Mouse (Mus musculus) midbrain, embryonic 16.5 days (tissue): ENCODE results near the gene Cacna1c. TPM values are rescaled to one million over a fixed set of nuclear protein-coding genes. Genes with fewer than 3 reads are reported as not detected.

Source experiments
- ATAC-seq: fragments of 200-750 bp; cut with Nextera tagmentation; 2 replicates; pipeline ENCODE4 v1.8.0; 2017; ENCODE audit warnings: moderate TSS enrichment
- H3K27ac ChIP-seq: fragments of 300-500 bp; sonication (generic); 2 replicates; pipeline ENCODE4 v1.5.1; 2014; ENCODE audit warnings: mild to moderate bottlenecking, low read length, mixed read lengths
- H3K27me3 ChIP-seq: fragments of 300-500 bp; sonication (generic); 2 replicates; pipeline ENCODE4 v1.6.1; 2014; ENCODE audit warnings: low read depth, low read length, mixed read lengths; ENCODE audit not compliant: control insufficient read depth, insufficient read depth
- H3K36me3 ChIP-seq: fragments of 300-500 bp; sonication (generic); 2 replicates; pipeline ENCODE4 v1.6.1; 2014; ENCODE audit warnings: mild to moderate bottlenecking, low read length, moderate library complexity, mixed read lengths; ENCODE audit not compliant: control insufficient read depth, insufficient read depth
- H3K4me1 ChIP-seq: fragments of 300-500 bp; sonication (generic); 2 replicates; pipeline ENCODE4 v1.6.1; 2014; ENCODE audit warnings: mild to moderate bottlenecking, low read length, mixed read lengths; ENCODE audit not compliant: control insufficient read depth, insufficient read depth
- H3K4me2 ChIP-seq: fragments of 300-500 bp; sonication (generic); 2 replicates; pipeline ENCODE4 v1.6.1; 2014; ENCODE audit warnings: mild to moderate bottlenecking, low read length, mixed read lengths
- H3K4me3 ChIP-seq: fragments of 300-500 bp; sonication (generic); 2 replicates; pipeline ENCODE4 v1.5.1; 2014; ENCODE audit warnings: low read depth, mild to moderate bottlenecking, low read length, moderate library complexity, mixed read lengths
- H3K9ac ChIP-seq: fragments of 300-500 bp; sonication (generic); 2 replicates; pipeline ENCODE4 v1.6.1; 2014; ENCODE audit warnings: low read depth, low read length, mixed read lengths
- H3K9me3 ChIP-seq: fragments of 300-500 bp; sonication (generic); replicated peaks from 2 replicates; pipeline ENCODE4 v1.6.1; 2014; ENCODE audit warnings: mild to moderate bottlenecking, low read length, mixed read lengths; ENCODE audit not compliant: control insufficient read depth, poor library complexity, severe bottlenecking
- WGBS: fragments of 180-500 bp; shearing (Covaris S2); extraction: QIAGEN DNeasy Blood & Tissue Kit; methylation state at CpG from one replicate; pipeline ENCODE4 v1.1.7; 2014; 5-methylcytosine and 5-hydroxymethylcytosine counted together
- polyA plus RNA-seq: library from polyadenylated mRNA; unstranded; fragments of >200 nt; fragmentation: Nextera tagmentation; extraction: Ambion mirVana; gene quantifications from 2 replicates; pipeline ENCODE4 v1.2.1, GENCODE M21; 2015

Cacna1c gene
- polyA plus RNA-seq, 1 experiment from 2014 or later = 8.1 TPM

GRCm38 (mm10) chr6:119199274-119199879, 3.2 kb upstream of the Cacna1c start:
- Histone ChIP-seq H3K9ac (no peak overlapping the region), H3K4me2 (no peak overlapping the region), H3K4me3 (no peak overlapping the region), H3K36me3 (peaks cover 11% of the 10 kb centered on the region), H3K4me1 (peaks cover 9% of the 10 kb centered on the region), H3K27ac (no peak overlapping the region), H3K27me3 (no peaks in the 10 kb centered on the region), H3K9me3 (no peaks in the 10 kb centered on the region)
- ATAC-seq = no peak
- 22% methylated on average over 8 of the region's 8 CpGs for WGBS

DNA sequence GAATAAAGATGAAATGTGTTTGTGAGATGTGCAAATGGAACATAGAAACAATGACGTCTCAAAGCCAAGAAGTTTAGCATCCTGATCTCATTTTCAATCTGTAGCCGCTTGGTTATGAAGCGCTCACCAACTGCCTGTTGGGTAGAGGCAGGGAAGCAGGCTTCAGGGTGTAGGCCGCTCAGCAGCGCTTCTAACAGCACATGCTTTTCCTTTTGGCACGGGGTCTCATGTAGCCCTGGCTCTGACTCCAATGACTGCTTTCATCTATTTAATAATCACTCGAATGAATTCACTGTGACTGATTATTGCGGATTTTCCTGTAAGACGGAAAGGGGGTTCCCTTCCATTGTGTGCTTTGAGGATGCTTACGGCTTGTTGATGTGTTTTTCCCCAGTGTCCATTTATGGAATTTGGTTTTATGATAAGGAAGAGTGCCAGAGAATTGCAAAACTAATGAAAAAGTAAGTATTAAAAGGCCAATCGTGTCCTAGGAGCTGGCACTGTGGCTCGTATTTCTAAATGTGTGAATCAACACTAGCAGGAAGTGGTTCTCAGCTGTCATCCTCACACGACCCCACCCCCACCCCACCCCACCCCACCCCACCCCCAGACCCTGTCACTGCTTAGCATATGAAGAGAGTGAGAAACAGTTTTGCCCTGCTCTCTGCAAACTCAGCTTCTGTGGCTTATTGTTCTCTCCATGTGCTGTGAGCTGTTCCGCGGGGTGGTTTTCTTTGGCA, 2.5 kb upstream of the Cacna1c start:
- Histone ChIP-seq H3K9ac (no peak overlapping the region), H3K4me2 (no peak overlapping the region), H3K4me3 (no peak overlapping the region), H3K36me3 (peaks cover 8% of the 10 kb centered on the region), H3K27me3 (no peaks in the 10 kb centered on the region), H3K4me1 (peaks cover 9% of the 10 kb centered on the region), H3K9me3 (no peaks in the 10 kb centered on the region), H3K27ac (no peak overlapping the region)
- WGBS = 24% methylated on average over 15 of the region's 15 CpGs
- ATAC-seq = no peak

DNA sequence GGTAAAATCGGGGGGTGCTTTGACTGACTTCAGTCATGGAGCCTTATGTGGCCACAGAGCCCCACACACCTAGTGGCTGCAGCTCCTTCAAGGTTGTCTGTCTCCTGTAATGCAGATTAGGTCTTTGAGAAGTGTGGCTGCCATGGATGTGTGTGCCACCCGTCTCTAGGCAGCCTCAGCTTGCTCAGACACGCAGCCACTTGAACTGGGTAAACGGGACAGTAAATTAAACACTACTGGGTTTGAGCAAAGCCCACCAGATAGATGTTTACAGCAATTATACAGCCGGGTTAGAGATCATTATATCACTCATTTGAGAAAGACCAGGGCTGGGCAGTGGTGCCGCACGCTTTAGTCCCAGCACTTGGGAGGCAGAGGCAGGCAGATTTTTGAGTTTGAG, 1.6 kb downstream of the Cacna1c start:
- Histone ChIP-seq H3K9ac (no peak overlapping the region), H3K4me3 (no peak overlapping the region), H3K27me3 (no peaks in the 10 kb centered on the region), H3K36me3 (no peaks in the 10 kb centered on the region; the same call in none of the 2 replicates), H3K27ac (no peak overlapping the region), H3K9me3 (no peaks in the 10 kb centered on the region), H3K4me1 (peaks cover 8% of the 10 kb centered on the region), H3K4me2 (no peak overlapping the region)
- WGBS = 91% methylated on average over 7 of the region's 7 CpGs
- no peak for ATAC-seq

- Histone ChIP-seq H3K36me3 (no peaks in the 10 kb centered on the region; the same call in none of the 2 replicates), H3K4me3 (no peak overlapping the region), H3K27ac (no peak overlapping the region), H3K4me2 (no peak overlapping the region), H3K27me3 (no peaks in the 10 kb centered on the region), H3K9me3 (no peaks in the 10 kb centered on the region), H3K9ac (no peak overlapping the region), H3K4me1 (peaks cover 4% of the 10 kb centered on the region)
- WGBS = 91% methylated on average over 9 of the region's 9 CpGs
- ATAC-seq = no peak
Observed at GRCm38 (mm10) chr6:119194161-119194560, 2.1 kb downstream of the Cacna1c start.

- H3K36me3 ChIP-seq = no peaks in the 10 kb centered on the region; the same call in none of the 2 replicates
- H3K9me3 ChIP-seq = no peaks in the 10 kb centered on the region
- no peak overlapping the region for H3K4me3 ChIP-seq
- 0 out of 2 replicates have a peak, but pooled peaks cover 1% of the 10 kb centered on the region for H3K4me1 ChIP-seq
- ATAC-seq = no peak
- H3K9ac ChIP-seq = no peak overlapping the region
- H3K27me3 ChIP-seq = no peaks in the 10 kb centered on the region
- WGBS = 94% methylated on average over 14 of the region's 15 CpGs
- no peak overlapping the region for H3K27ac ChIP-seq
- no peak overlapping the region for H3K4me2 ChIP-seq
Observed at GRCm38 (mm10) chr6:119193571-119194154, 2.6 kb downstream of the Cacna1c start.

DNA sequence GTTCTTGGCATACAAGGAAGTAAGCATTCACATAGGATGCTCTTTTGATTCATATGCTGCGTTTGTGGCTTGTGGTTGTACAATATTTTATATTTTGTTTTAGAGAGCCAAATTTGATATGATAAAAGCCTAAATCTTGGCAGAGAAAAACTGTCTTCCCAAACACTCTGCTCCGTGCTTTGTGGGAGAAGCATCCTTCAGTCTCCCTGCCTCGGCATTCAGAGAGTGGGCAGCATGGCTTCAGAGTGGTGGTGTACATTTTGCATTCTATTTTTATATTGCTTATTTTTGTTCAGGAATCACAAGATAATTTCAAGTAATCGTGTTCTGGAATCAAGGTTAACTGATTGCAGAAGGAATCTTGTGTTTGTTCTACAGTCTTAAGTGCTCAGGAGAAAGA, 4.7 kb downstream of the Cacna1c start:
- H3K36me3 ChIP-seq = no peaks in the 10 kb centered on the region; the same call in none of the 2 replicates
- no peak for ATAC-seq
- 93% methylated on average over 4 of the region's 4 CpGs for WGBS

DNA sequence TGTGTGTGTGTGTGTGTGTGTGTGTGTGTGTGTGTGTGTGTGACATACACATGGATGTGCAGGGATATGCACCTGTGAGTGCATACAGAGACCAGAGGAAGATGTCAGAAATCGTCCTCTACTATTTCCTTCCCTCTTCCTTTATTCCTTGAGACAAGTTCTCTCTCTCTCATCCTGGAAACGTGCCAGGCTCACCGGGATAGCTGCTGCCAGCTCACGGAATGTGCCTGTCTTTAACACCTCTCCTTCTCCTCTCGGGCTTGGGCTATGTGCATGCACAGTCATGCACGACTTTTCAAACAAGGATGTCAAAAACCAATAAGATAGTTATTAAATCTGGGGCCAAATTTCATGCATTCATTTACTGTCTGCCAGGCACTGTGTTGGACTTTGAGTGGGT, 8.6 kb downstream of the Cacna1c start:
- H3K36me3 ChIP-seq = peaks cover 5% of the 10 kb centered on the region; the same call in 1 of the 2 replicates

More for the DNA sequence above, 4.7 kb downstream of the Cacna1c start:
- Histone ChIP-seq H3K4me3 (no peak overlapping the region), H3K4me2 (no peak overlapping the region), H3K27ac (no peak overlapping the region), H3K4me1 (no peaks in the 10 kb centered on the region), H3K9ac (no peak overlapping the region), H3K27me3 (no peaks in the 10 kb centered on the region), H3K9me3 (no peaks in the 10 kb centered on the region)

DNA sequence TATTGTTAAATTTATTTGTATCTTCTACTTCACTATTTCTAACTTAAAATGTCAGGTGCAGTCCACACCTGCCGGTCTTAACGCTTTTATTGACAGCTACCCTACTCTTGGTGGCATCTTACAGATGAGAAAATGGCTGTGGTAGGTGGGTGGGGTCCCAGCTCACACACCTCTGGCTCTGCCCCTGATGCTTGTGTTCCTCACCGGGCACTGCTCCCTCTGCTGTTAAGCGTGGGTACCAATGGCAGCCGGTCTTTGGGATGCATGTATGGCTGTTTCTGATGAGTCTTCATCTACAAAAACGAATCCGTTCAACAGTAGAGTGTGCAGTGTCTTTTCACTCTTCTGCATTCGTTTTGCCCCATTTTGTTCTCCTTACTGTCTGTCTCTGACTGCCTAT, 9.6 kb downstream of the Cacna1c start:
- no peak overlapping the region for H3K4me2 ChIP-seq
- 0 out of 2 replicates have a peak, but pooled peaks cover 5% of the 10 kb centered on the region for H3K36me3 ChIP-seq
- no peaks in the 10 kb centered on the region for H3K9me3 ChIP-seq
- 63% methylated on average over 8 of the region's 8 CpGs for WGBS
- H3K9ac ChIP-seq = no peak overlapping the region
- H3K27me3 ChIP-seq = no peaks in the 10 kb centered on the region
- H3K4me1 ChIP-seq = no peaks in the 10 kb centered on the region
- ATAC-seq = no peak; the same call in 1 of the 2 replicates
- no peak overlapping the region for H3K4me3 ChIP-seq
- H3K27ac ChIP-seq = no peak overlapping the region

More for the DNA sequence above, 8.6 kb downstream of the Cacna1c start:
- H3K9me3 ChIP-seq = no peaks in the 10 kb centered on the region
- H3K4me3 ChIP-seq = no peak overlapping the region
- no peak overlapping the region for H3K9ac ChIP-seq
- H3K27ac ChIP-seq = no peak overlapping the region
- no peaks in the 10 kb centered on the region for H3K27me3 ChIP-seq
- no peak for ATAC-seq
- no peak overlapping the region for H3K4me2 ChIP-seq
- no peaks in the 10 kb centered on the region for H3K4me1 ChIP-seq
- 64% methylated on average over 6 of the region's 6 CpGs for WGBS

- no peaks in the 10 kb centered on the region for H3K4me1 ChIP-seq
- H3K4me2 ChIP-seq = no peak overlapping the region
- no peak overlapping the region for H3K27ac ChIP-seq
- no peaks in the 10 kb centered on the region for H3K9me3 ChIP-seq
- no peak for ATAC-seq
- H3K9ac ChIP-seq = no peak overlapping the region
- H3K4me3 ChIP-seq = no peak overlapping the region
- WGBS = 24% methylated on average over 3 of the region's 3 CpGs
- no peaks in the 10 kb centered on the region for H3K27me3 ChIP-seq
- 0 out of 2 replicates have a peak, but pooled peaks cover 5% of the 10 kb centered on the region for H3K36me3 ChIP-seq
Observed at GRCm38 (mm10) chr6:119183781-119184180, 12.4 kb downstream of the Cacna1c start.
